Mouse (Mus musculus): Measurements from ENCODE around the gene Ms4a18. TPM values are rescaled to one million over a fixed set of nuclear protein-coding genes. Genes with fewer than 3 reads are reported as not detected.

The Ms4a18 gene
- not detected in 2 replicates for polyA plus RNA-seq (2021; fragmentation: Nextera tagmentation)
- long read RNA-seq, experiment 1: 0 reads
- long read RNA-seq, experiment 2: 0 reads

DNA sequence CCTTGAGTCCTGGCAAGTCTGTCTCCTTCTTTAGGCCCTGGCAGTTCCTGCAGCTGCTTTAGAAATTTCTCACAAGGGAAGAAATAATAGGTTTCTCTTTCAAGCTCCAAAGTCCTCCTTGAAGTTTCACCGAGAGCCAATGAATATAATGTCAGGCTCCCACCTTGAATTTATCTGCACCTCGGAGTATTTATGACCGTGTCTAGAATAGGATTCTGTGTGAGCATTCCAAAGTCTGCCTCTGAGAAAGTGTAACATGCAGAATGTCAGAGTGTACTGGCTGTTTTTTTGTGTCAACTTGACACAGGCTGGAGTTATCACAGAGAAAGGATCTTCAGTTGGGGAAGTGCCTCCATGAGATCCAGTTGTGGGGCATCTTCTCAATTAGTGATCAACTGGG is at the start of gene Ms4a18:
Gene Ms4a18, minus strand, starts transcription at position 141 of the 400 bp plus-strand sequence.

GRCm38 (mm10) chr19:10993150-10993549 is 24.7 kb downstream of the Ms4a18 start, which contains the start of gene Ms4a15:
Ms4a15 (minus strand) TSS chr19:10993250.

GRCm38 (mm10) chr19:10974238-10974865 is 43.5 kb downstream of the Ms4a18 start, which contains the start of gene Ms4a10:
Ms4a10 (minus strand) TSS chr19:10974670.

DNA sequence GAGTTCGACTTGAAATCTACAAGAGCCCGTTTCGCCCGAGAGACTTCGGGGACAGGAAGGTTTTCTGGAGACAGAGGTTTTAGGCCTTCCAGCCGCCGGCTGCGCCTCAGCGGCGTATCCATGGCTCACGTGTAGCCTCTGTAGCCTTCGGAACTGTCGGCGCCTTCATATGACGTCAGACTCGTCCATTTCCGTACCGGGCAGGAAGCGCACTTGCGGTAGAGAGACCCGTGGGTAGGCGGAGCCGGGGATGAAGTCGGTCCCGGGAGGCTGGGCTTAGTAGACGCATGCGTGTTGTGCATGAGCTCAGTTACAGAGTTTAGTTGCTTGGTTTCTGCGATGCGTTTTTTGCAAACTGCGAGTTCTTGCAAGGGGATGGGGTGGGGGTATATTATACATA is 68.7 kb downstream of the Ms4a18 start, which contains the start of gene Ccdc86:
Gene Ccdc86, minus strand, starts transcription at position 155 of the 400 bp plus-strand sequence.

Other genes with a start within 250 kb of the Ms4a18 start
- 3.6 and 4.7 TPM in 2 replicates for gene Cd6, start 188.0 kb downstream of the Ms4a18 start, polyA plus RNA-seq (2021; fragmentation: Nextera tagmentation)
- 0.23 and 0.29 TPM in 2 replicates for gene Slc15a3, start 178.3 kb downstream of the Ms4a18 start, polyA plus RNA-seq (2021; fragmentation: Nextera tagmentation)
- 51.6 and 71.8 TPM in 2 replicates for gene Tmem132a, start 148.1 kb downstream of the Ms4a18 start, polyA plus RNA-seq (2021; fragmentation: Nextera tagmentation)
- 48.6 and 51.7 TPM in 2 replicates for gene Tmem109, start 136.0 kb downstream of the Ms4a18 start, polyA plus RNA-seq (2021; fragmentation: Nextera tagmentation)
- 23.9 and 65.3 TPM in 2 replicates for gene Prpf19, start 122.8 kb downstream of the Ms4a18 start, polyA plus RNA-seq (2021; fragmentation: Nextera tagmentation)
- gene Zp1, start 97.4 kb downstream of the Ms4a18 start, polyA plus RNA-seq (2021; fragmentation: Nextera tagmentation): not detected in 2 replicates
- gene Ptgdr2, start 80.9 kb downstream of the Ms4a18 start, polyA plus RNA-seq (2021; fragmentation: Nextera tagmentation): 0.05 TPM in 1 of 2 replicates, not detected in the other
- 4.8 and 6.0 TPM in 2 replicates for gene Ccdc86, start 68.8 kb downstream of the Ms4a18 start, polyA plus RNA-seq (2021; fragmentation: Nextera tagmentation)
- not detected in 2 replicates for gene Ms4a10, start 43.4 kb downstream of the Ms4a18 start, polyA plus RNA-seq (2021; fragmentation: Nextera tagmentation)
- not detected in 2 replicates for gene Ms4a15, start 24.8 kb downstream of the Ms4a18 start, polyA plus RNA-seq (2021; fragmentation: Nextera tagmentation)
- not detected in 2 replicates for gene Ms4a8a, start 63.1 kb upstream of the Ms4a18 start, polyA plus RNA-seq (2021; fragmentation: Nextera tagmentation)
- gene 1700017D01Rik, start 112.8 kb upstream of the Ms4a18 start, polyA plus RNA-seq (2021; fragmentation: Nextera tagmentation): not detected in 2 replicates
- gene 1700025F22Rik, start 147.3 kb upstream of the Ms4a18 start, polyA plus RNA-seq (2021; fragmentation: Nextera tagmentation): not detected in 2 replicates
- not detected in 2 replicates for gene Ms4a13, start 178.7 kb upstream of the Ms4a18 start, polyA plus RNA-seq (2021; fragmentation: Nextera tagmentation)
- not detected in 2 replicates for gene Ms4a12, start 214.4 kb upstream of the Ms4a18 start, polyA plus RNA-seq (2021; fragmentation: Nextera tagmentation)
- not detected in 2 replicates for gene Ms4a1, start 248.2 kb upstream of the Ms4a18 start, polyA plus RNA-seq (2021; fragmentation: Nextera tagmentation)